Mouse (Mus musculus): ENCODE data around the gene Foxn3. TPM values are rescaled to one million over a fixed set of nuclear protein-coding genes. Genes with fewer than 3 reads are reported as not detected.

The Foxn3 gene
- polyA plus RNA-seq, 1 experiment from 2014 or later = 63.5 TPM

GRCm38 (mm10) chr12:99390429-99390828 lies 173.0 kb downstream of the Foxn3 start:
- Histone ChIP-seq H3K27me3 (no peaks in the 10 kb centered on the region), H3K4me2 (no peak overlapping the region), H3K4me1 (peaks cover 29% of the 10 kb centered on the region), H3K4me3 (no peak overlapping the region), H3K9ac (no peak overlapping the region), H3K9me3 (no peaks in the 10 kb centered on the region), H3K36me3 (peaks cover 13% of the 10 kb centered on the region), H3K27ac (no peak overlapping the region)
- no peak for ATAC-seq (ENCODE audit: borderline replicate concordance, extremely low read depth, low FRiP score, low TSS enrichment)
- 69% methylated on average over 5 of the region's 5 CpGs for WGBS

GRCm38 (mm10) chr12:99389244-99389643 lies 174.1 kb downstream of the Foxn3 start:
- Histone ChIP-seq H3K4me2 (no peak overlapping the region), H3K27me3 (no peaks in the 10 kb centered on the region), H3K4me1 (peaks cover 26% of the 10 kb centered on the region), H3K9me3 (no peaks in the 10 kb centered on the region), H3K27ac (no peak overlapping the region), H3K4me3 (no peak overlapping the region), H3K9ac (no peak overlapping the region), H3K36me3 (peaks cover 13% of the 10 kb centered on the region)
- 92% methylated on average over 7 of the region's 7 CpGs for WGBS
- no peak for ATAC-seq (ENCODE audit: borderline replicate concordance, extremely low read depth, low FRiP score, low TSS enrichment)

GRCm38 (mm10) chr12:99385897-99386834 lies 177.2 kb downstream of the Foxn3 start:
- Histone ChIP-seq H3K27ac (no peak overlapping the region), H3K4me1 (peaks cover 16% of the 10 kb centered on the region), H3K4me3 (no peak overlapping the region), H3K27me3 (no peaks in the 10 kb centered on the region), H3K9me3 (no peaks in the 10 kb centered on the region), H3K4me2 (no peak overlapping the region), H3K36me3 (peaks cover 19% of the 10 kb centered on the region), H3K9ac (no peak overlapping the region)
- WGBS = 67% methylated on average over 17 of the region's 17 CpGs
- ATAC-seq (ENCODE audit: borderline replicate concordance, extremely low read depth, low FRiP score, low TSS enrichment) = no peak

GRCm38 (mm10) chr12:99385073-99385472 lies 178.3 kb downstream of the Foxn3 start:
- peaks cover 19% of the 10 kb centered on the region for H3K36me3 ChIP-seq

GRCm38 (mm10) chr12:99381317-99381716 lies 182.1 kb downstream of the Foxn3 start:
- WGBS = 88% methylated on average over 9 of the region's 9 CpGs
- no peak for ATAC-seq (ENCODE audit: borderline replicate concordance, extremely low read depth, low FRiP score, low TSS enrichment)
- Histone ChIP-seq H3K4me2 (no peak overlapping the region), H3K27ac (no peak overlapping the region), H3K27me3 (no peaks in the 10 kb centered on the region), H3K36me3 (0 out of 2 replicates have a peak, but pooled peaks cover 6% of the 10 kb centered on the region), H3K4me3 (no peak overlapping the region), H3K4me1 (peaks cover 11% of the 10 kb centered on the region; the same call in 1 of the 2 replicates), H3K9me3 (no peaks in the 10 kb centered on the region), H3K9ac (no peak overlapping the region)

More at GRCm38 (mm10) chr12:99385073-99385472, 178.3 kb downstream of the Foxn3 start:
- Histone ChIP-seq H3K27me3 (no peaks in the 10 kb centered on the region), H3K4me1 (0 out of 2 replicates have a peak, but pooled peaks cover 8% of the 10 kb centered on the region), H3K9me3 (no peaks in the 10 kb centered on the region), H3K4me3 (no peak overlapping the region), H3K9ac (no peak overlapping the region), H3K4me2 (no peak overlapping the region), H3K27ac (no peak overlapping the region)
- 89% methylated on average over 4 of the region's 4 CpGs for WGBS
- no peak for ATAC-seq (ENCODE audit: borderline replicate concordance, extremely low read depth, low FRiP score, low TSS enrichment)

- H3K9me3 ChIP-seq = no peaks in the 10 kb centered on the region
- no peak overlapping the region for H3K4me3 ChIP-seq
- H3K27ac ChIP-seq = no peak overlapping the region
- no peak overlapping the region for H3K9ac ChIP-seq
- no peak for ATAC-seq (ENCODE audit: borderline replicate concordance, extremely low read depth, low FRiP score, low TSS enrichment)
- peaks cover 8% of the 10 kb centered on the region; the same call in 1 of the 2 replicates for H3K4me1 ChIP-seq
- H3K36me3 ChIP-seq = 0 out of 2 replicates have a peak, but pooled peaks cover 6% of the 10 kb centered on the region
- no peak overlapping the region for H3K4me2 ChIP-seq
- H3K27me3 ChIP-seq = no peaks in the 10 kb centered on the region
- WGBS = 61% methylated on average over 4 of the region's 4 CpGs
Observed at GRCm38 (mm10) chr12:99380855-99381262, 182.5 kb downstream of the Foxn3 start.

- Histone ChIP-seq H3K4me1 (peaks cover 13% of the 10 kb centered on the region; the same call in 1 of the 2 replicates), H3K4me3 (no peak overlapping the region)
Observed at GRCm38 (mm10) chr12:99380124-99380523, 183.3 kb downstream of the Foxn3 start.

GRCm38 (mm10) chr12:99378284-99378683 lies 185.1 kb downstream of the Foxn3 start:
- Histone ChIP-seq H3K9ac (no peak overlapping the region), H3K9me3 (no peaks in the 10 kb centered on the region), H3K36me3 (peaks cover 11% of the 10 kb centered on the region; the same call in 1 of the 2 replicates), H3K4me1 (peaks cover 13% of the 10 kb centered on the region; the same call in 1 of the 2 replicates), H3K4me3 (no peak overlapping the region), H3K27me3 (no peaks in the 10 kb centered on the region), H3K27ac (no peak overlapping the region), H3K4me2 (no peak overlapping the region)
- no peak for ATAC-seq (ENCODE audit: borderline replicate concordance, extremely low read depth, low FRiP score, low TSS enrichment)
- 60% methylated on average over 8 of the region's 8 CpGs for WGBS

More at GRCm38 (mm10) chr12:99380124-99380523, 183.3 kb downstream of the Foxn3 start:
- Histone ChIP-seq H3K9ac (no peak overlapping the region), H3K36me3 (0 out of 2 replicates have a peak, but pooled peaks cover 6% of the 10 kb centered on the region), H3K9me3 (no peaks in the 10 kb centered on the region), H3K27me3 (no peaks in the 10 kb centered on the region), H3K4me2 (no peak overlapping the region), H3K27ac (no peak overlapping the region)
- ATAC-seq (ENCODE audit: borderline replicate concordance, extremely low read depth, low FRiP score, low TSS enrichment) = no peak
- WGBS = 73% methylated on average over 6 of the region's 6 CpGs

GRCm38 (mm10) chr12:99377705-99378104 lies 185.7 kb downstream of the Foxn3 start:
- H3K4me2 ChIP-seq = no peak overlapping the region
- no peaks in the 10 kb centered on the region for H3K27me3 ChIP-seq
- no peak overlapping the region for H3K9ac ChIP-seq
- H3K9me3 ChIP-seq = no peaks in the 10 kb centered on the region
- H3K27ac ChIP-seq = no peak overlapping the region
- no peak for ATAC-seq (ENCODE audit: borderline replicate concordance, extremely low read depth, low FRiP score, low TSS enrichment)
- peaks cover 8% of the 10 kb centered on the region; the same call in 1 of the 2 replicates for H3K36me3 ChIP-seq
- WGBS = 56% methylated on average over 3 of the region's 3 CpGs
- H3K4me3 ChIP-seq = no peak overlapping the region
- peaks cover 13% of the 10 kb centered on the region; the same call in 1 of the 2 replicates for H3K4me1 ChIP-seq

GRCm38 (mm10) chr12:99377069-99377468 lies 186.3 kb downstream of the Foxn3 start:
- Histone ChIP-seq H3K4me2 (no peak overlapping the region), H3K27me3 (no peaks in the 10 kb centered on the region), H3K4me3 (no peak overlapping the region), H3K4me1 (peaks cover 13% of the 10 kb centered on the region; the same call in 1 of the 2 replicates), H3K9me3 (no peaks in the 10 kb centered on the region), H3K36me3 (peaks cover 5% of the 10 kb centered on the region; the same call in 1 of the 2 replicates), H3K9ac (no peak overlapping the region), H3K27ac (no peak overlapping the region)
- ATAC-seq (ENCODE audit: borderline replicate concordance, extremely low read depth, low FRiP score, low TSS enrichment) = no peak
- WGBS = 43% methylated on average over 10 of the region's 10 CpGs

- peaks cover 13% of the 10 kb centered on the region; the same call in 1 of the 2 replicates for H3K4me1 ChIP-seq
- H3K27me3 ChIP-seq = no peaks in the 10 kb centered on the region
- H3K9me3 ChIP-seq = no peaks in the 10 kb centered on the region
- H3K27ac ChIP-seq = no peak overlapping the region
- H3K9ac ChIP-seq = no peak overlapping the region
- no peak overlapping the region for H3K4me3 ChIP-seq
- WGBS = 55% methylated on average over 8 of the region's 8 CpGs
- H3K4me2 ChIP-seq = no peak overlapping the region
- no peak for ATAC-seq (ENCODE audit: borderline replicate concordance, extremely low read depth, low FRiP score, low TSS enrichment)
- peaks cover 5% of the 10 kb centered on the region; the same call in 1 of the 2 replicates for H3K36me3 ChIP-seq
Observed at GRCm38 (mm10) chr12:99375878-99376454, 187.4 kb downstream of the Foxn3 start.

Measured in lung, embryonic 15.5 days (tissue).